Mouse (Mus musculus): ENCODE measurements around the gene Ccdc158.
A peak's percentile ranks its signal among the peaks of the same experiment; 100 is the strongest.

Ccdc158 gene

DNA sequence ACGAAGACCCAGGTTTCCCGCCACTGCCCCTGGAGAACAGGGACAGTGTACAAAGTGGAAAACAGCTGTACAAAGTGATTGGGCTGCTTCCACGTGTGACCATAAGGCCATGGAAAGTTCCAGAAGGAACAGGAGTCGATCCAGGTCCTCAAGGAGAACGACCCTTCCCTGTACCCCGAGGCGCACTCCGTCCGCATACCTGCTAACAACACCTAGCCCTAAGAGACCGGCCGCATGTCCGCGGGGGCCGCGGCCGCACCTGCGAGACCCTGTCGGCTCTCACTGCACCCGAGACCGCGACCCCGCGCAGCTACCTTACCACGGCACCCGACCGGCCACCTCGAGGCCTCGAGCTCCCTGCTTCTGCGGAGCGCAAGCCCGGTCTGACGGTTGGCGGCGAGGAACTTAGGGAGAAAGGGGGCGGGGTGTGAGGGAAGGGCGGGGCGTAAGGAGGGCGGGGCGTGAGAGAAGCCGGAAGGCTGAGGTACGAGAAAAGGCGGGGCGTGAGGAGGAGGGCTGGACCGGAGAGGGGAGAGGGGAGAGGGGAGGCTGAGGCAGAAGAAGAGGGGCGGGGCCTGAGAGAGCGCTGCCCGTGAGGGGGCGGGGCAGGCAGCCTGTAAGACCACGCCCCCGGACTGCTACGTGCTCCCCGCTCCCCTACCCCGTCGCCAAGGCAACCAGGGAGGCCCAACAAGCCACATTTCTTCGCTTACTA lies at the start of gene Ccdc158:
TSS of gene Ccdc158 (minus strand) at position 413 of the 715 bp plus-strand sequence.
- DNase-seq (ENCODE audit: low spot score in 2 of 2): peak; percentile 55 to 67

DNA sequence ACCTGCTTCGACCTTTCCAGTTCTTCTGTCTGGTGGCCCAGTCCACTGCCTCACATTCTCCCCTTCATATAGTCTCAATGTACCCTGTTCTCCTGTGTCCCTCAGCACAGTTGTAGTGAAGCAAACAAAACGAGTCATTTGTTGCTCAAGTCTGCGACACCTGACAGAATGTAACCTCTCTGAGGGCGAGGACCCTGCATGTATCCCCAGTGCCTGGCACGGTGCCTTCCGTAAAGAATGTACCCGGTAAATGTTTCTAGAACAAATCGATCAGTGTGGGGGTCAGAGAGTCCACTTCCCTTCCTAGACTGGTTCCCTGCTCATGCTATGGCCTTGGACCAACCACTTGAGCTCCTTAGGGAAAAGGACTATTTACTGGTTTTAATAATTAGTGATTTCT lies 46.5 kb upstream of the Ccdc158 start:
- DNase-seq (ENCODE audit: low spot score in 2 of 2): no peak

DNA sequence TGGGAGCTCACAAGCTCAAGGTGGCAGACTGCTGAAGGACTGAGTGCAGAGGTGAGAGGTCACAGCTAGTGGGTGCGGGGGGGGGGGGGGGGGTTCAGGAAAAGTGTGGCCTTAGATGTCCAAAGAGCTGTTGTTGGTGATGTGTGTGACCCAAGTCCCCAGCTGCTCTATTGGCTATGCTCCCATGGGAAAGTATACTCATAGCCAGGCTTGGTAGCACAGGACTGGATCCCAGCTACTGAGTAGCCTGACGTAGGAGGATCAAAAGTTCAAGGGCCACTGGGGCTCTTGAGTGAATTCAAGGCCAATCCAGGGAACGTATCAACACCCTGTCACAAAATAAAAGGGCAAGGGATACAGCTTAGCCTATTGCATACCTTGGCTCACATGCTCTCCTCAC lies 43.8 kb upstream of the Ccdc158 start:
- no peak for DNase-seq (ENCODE audit: low spot score in 2 of 2)

DNA sequence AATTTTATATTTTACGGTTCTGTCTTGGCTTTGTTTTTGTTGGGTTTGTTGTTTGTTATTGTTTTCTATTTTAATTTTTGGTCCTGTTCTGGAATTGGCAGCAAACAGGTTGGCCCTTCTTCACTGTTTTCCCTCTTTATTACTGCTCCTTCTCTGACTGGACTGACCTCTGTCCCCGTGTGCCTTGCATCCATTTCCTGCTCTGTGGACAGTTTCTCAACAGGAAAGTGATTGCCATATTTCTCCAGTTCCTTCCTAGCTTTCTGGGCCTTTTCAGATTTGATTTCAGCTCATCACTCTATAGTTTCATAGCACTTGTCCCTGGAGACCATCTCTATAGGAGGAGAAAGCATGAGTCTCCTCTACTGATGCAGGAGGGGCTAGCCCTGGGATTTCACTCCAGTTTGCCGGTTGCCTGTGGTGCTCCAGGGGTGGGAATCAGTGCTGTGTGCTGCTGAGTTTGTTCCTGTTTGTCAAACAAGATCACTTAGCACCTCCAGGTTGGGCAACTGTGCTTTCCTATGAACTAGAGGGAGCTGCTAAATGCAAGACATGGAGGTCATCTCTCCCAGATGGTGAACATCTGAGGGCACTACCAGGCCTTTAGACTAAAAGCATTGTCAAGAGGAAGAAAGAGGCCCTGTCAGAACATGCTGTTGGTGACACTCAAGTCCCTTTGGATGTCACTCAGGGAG lies 42.7 kb upstream of the Ccdc158 start:
- DNase-seq (ENCODE audit: low spot score in 2 of 2): no peak

DNA sequence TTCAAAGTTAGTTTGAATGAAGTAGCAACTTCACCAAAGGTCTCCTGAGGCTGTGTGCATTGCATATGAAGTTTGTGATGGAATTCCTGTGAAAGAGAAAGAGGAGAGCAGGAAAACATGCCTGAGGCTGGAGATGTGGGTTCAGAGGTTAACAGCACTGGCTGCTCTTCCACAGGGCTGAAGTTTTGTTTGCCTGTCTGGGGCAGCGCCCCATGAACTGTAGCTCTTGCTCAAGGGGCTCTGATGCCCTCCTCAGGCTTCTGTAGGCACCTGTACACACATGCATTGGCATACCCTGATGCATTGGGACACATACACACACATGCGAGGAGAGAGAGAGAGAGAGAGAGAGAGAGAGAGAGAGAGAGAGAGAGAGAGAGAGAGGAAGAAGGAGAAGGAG lies 40.8 kb upstream of the Ccdc158 start:
- no peak for DNase-seq (ENCODE audit: low spot score in 2 of 2)

DNA sequence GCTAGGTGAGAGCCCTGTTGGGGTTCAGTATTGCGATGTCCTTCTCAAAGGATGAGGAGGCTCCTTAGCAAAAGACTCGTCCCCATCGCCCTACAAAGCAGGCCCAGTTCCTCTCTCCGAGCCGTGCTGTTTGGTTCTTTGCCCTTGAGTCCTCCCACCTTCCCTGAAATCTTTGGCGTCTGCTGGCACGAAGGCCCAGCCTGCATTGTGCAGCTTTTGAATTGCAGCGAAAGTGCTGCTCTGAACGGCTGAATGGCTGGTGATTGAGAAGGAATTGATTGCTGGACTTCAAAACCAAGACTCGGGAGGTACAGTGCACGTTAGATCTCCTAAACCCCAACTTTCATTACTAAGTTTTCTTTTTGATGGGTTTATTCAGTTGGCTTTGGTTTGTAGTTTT lies 40.2 kb upstream of the Ccdc158 start:
- no peak for DNase-seq (ENCODE audit: low spot score in 2 of 2)

DNA sequence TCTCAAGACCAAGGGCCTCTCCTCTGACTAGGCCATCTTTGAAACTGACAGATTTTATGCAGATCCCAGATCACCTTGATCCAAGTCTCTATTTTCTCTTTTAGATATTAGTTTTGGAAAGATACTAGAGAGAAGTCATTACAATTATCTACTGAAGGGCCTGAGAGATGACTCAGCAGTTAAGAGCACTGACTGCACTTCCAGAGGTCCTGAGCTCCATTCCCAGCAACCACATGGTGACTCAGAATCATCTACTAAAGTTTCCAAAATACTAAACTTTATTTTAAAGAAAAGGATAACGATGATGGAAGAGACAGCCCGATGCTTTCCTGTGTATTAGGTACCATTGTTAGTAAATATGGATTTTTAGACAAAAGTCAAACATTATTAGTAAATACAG lies 39.8 kb upstream of the Ccdc158 start:
- DNase-seq (ENCODE audit: low spot score in 2 of 2): no peak

DNA sequence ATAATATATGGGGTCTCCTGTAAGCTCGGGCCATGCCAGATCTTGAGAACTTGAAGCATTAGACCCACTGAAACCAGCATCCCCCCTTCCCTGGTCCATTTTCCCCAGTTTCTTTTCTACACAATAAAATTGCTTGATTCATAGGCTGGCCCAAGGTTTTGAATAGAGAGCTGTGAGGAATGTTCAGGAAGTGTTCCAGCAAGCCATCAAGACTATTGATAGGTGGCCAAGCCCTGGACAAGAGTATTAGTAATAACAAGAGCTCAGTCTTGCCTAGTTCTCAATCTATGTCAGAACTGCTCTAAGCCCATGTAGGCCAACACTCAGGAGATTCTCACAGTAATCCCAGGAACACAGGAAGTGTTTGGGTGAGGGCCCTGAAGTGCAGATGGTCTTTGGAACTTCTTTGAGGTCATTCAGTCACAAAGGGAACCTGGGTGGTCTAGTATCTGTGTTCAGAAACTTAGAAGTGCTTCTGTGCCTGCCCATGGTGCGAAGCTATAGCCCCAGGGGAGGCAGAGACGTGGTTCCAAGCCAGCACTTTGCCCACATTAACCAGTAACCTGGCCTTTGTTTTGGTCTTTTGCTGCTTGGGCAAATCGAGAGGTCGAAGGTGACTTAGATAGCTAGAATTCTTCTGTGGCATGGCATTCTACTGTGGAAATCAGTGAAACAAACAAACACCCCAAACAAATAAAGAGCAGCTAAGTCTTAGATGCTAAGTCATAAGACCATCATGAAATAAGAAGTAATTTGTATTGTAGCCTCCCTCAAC lies 37.7 kb upstream of the Ccdc158 start:
- DNase-seq (ENCODE audit: low spot score in 2 of 2): no peak

DNA sequence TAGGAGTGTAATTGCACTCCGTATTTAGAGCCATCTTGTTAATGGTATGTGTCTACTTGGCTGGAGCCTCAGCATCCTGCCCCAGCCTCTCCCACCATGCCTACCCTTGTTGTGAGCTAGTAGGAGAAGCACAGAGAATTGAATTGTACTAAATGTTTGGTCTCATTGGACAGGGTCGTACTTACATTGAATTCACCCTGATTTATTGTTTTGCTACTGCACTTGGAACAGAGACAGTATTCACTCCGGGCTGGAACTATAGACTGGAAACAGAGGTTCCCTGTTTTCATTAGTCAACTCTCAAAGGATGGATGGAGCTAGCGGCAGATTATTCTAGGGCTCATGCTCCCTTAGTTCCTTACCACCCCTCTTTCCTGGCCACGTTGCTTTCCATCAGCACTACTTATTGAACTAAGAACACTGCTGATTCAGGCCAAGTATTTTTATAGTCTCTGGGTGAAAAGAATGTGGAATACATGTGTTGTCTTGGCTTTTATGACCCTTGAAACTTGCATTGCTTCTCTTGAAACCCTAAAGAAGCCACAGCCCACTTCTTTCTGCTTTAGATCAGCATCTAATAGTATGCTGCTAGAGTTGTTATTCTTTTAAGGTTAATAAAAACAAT lies 36.7 kb upstream of the Ccdc158 start:
- no peak for DNase-seq (ENCODE audit: low spot score in 2 of 2)

DNA sequence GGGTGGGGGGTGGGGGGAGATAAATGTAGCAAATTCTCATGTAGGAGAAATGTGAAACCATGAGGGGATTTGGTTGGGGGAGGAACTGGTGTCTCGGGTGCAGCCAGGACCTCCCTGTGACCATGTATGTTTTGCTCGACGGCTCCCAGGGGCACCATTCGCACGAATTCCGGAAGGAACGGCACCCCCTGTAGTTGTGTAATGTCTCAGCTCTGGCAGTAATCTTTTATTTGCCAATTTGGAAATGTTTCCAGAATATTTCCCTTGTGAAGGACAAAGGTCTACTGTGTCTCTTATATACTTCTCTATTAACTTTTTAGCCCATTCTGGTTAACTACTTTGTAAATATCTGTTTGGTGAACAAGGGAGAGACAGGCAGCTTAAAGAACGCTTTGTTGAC lies 35.7 kb upstream of the Ccdc158 start:
- no peak for DNase-seq (ENCODE audit: low spot score in 2 of 2)

DNA sequence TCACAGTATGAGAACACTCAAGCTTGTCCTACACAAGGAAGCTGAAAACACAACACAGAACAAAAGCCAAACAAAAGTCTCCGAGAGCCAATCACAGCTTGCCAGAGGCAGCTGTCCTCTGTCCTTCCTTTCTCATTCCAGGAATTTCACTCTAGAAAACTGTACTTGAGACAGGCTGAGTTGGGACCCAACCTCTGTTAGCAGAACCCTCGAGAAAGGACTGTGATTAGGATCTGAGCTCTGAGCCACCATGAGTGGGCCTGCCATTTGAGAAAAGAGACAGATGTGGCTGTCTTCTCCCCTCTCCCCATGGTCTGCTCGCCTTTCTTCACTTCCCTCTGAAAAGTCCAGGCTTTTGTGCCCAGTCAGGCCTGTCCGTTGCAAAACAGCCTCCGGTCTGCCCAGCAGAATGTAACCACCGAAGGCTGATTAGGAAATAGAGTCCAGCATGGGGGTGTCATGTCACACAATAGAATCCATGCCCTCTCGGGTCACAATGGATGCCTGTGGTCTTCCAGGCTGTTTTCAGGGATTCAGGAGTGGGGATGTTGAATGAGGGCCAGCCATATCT lies 32.9 kb upstream of the Ccdc158 start:
- DNase-seq (ENCODE audit: low spot score in 2 of 2): no peak

DNA sequence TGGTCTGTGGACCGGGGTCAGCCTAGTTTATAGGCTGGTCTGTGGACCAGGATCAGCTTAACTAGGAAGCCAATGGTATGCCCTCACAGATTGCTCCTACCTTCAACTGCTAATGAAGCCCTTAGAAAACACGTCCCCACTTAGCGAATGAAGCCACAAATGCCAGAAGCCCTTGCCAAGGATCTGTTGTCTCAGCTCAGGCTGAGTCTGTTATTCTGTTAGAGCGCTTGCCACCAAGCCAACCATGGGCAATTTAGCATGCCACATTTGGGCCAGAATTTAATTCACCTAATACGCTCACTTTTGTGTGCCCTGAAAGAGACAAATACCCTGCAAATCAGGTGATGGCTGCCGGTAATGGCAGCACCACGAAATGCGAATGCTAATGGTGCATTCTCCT lies 28.6 kb upstream of the Ccdc158 start:
- no peak for DNase-seq (ENCODE audit: low spot score in 2 of 2)

DNA sequence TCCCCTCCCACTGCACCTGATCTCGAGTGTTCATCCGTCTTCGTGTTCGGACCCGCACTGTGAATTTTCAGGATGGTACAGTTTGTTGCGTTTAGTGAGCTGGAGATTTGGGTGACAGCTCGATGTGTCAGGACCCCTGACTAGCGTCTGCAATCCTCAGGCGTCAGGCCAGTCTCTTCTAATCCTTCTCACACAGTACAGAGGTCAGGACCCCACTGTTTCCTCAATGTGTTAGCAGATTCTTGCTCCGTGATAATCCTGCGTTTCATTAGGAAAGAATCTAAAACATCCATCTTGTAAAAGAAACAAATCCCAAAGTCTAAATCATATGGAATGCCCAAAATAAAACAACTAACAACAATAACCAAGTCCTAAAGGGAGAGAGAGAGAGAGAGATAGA lies 26.7 kb upstream of the Ccdc158 start:
- no peak for DNase-seq (ENCODE audit: low spot score in 2 of 2)

DNA sequence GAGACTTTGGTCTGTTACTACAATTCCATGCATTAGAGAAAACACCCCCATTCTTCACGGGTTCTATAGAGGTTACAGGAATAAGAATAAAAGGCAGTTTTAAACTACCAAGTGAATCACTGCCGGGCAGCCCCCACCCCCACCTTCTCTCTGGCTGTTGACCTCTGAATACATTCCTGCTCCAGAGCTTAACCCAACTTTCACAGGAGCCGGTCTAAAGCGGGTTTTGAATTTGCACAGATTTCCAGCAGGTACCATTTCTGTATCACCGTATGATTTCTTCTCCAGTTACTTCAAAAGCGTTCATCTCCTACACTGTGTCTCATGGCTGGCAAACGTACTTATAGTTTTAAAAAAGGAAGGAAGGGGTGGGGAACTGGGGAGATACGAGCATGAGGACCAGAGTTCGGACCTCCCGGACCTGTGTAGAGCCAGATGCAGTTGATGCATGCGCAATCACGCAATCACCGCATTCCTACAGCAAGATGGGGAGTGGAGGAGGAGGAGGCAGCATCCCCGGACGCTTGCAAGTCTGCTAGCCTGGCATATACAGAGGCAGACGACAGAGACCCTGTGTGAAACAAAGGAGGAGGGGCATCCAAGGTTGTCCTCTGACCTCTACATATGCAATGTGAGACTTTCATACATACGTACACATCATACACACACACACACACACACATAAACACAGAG lies 23.9 kb upstream of the Ccdc158 start:
- no peak for DNase-seq (ENCODE audit: low spot score in 2 of 2)

DNA sequence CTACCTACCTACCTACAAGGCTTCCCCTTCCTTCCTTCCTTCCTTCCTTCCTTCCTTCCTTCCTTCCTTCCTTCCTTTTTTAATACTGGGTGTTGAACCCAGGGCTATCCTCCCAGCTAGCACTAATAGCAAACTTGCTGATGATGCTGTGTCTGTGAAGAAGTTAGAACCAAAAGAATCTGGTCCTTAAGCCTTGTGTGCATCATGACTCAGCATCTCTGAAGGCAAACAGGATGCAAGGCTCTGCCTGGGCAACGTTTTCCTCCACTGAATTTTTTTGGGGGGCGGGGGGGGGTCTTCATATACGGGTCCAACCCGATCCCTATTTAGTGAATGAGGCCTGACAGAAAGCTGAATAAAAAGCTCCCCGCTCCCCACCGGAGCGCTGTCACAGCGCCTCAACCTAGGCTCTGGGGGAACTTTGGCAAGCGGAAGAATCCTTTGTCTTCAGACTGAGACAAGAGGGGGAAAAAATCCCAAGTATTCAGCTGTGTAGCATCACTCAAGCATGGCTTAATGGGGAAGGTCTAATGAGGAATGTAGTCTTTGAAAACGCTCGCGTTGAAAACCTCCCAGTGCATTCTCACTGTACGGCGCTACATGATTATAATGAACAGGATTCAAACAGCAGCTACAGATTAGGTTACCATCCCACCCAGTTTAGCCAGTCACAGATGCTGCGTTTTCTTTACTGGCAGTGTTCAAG lies 23.2 kb upstream of the Ccdc158 start:
- DNase-seq (ENCODE audit: low spot score in 2 of 2): no peak

DNA sequence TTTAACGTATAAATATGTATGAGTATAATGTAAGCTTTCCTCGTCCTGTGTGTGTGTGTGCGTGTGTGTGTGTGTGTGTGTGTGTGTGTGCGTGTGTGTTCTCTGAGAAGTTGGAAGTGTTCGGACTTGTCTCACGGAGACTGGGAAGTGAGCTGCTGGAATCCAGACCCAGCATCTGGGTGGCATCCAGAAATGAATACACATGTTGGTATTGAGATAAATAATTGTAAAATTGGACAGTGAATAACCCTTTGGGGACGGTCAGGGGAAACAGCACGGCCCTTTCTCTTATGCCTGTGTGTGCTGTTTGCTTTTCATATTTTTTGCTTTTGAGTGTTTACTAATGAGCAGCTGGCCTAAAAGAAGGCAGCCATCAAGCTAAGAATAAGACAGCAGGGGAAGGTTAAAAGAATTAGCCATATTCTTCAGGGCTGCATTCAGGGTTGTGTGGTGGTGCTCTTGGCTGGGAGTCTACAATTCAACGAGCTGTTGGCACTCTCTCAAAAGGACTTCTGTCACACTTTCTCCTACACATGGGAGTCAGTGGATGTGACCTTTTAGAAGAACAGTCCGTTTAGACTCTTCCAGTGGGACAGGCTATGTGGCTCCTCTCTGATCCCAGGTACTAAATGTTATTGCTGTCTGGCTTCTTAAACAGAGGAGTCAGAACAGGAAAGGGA lies 19.4 kb upstream of the Ccdc158 start:
- DNase-seq (ENCODE audit: low spot score in 2 of 2): no peak

DNA sequence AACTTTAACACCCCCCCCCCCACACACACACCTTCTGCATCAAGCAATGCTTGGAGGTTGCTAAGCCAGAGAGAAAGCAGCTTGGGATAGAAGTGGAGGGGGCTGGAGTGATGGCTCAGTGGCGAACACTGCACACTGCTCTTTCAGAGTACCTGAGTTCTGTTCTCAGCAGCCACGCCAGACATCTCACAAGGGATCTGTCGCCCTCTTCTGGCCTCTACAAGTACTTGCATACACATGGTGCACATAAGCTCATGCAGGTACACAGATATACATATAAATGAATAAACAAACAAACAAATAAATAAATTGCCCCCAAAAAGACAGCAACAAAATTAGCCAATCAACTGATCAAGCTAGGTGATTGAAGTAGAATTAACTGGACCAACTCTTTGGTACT lies 18.7 kb upstream of the Ccdc158 start:
- DNase-seq (ENCODE audit: low spot score in 2 of 2): no peak

DNA sequence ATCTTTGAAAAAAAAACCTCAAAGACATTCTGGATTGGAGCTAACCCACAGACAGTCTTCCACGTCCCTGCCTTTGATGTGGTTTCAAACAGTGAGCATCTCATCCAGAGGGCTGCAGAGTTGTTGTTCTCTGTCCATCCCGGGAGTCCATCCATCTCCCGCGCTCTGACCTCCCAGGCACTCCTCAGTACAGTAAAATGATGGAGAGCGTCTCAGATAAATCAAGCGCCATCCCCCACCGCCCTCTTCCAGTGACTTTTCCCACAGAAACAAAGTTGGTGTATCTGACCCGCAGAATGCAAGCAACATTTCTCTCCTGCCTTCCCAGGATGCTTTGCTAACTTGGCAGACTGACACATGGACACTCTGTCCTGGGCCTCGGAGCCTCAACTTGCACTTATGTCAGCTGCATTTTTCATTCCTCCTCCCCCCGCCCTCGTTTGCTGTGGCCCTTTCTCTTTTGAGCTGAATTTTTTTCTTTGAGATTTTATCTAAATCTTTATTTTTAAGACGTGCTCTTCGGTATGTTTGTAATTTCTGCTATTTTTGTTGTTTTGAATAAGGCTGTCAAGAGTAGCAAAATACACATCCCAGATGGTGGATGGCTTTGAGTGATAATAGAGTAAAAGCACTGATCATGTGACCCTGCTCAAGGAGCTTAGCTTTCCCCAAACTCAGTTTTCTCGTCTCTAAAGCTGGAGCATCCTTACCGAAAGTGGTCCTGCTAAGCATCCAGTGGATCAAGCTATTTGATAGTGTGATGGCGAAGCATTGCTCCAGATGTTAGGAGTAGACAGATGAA lies 17.3 kb upstream of the Ccdc158 start:
- DNase-seq (ENCODE audit: low spot score in 2 of 2): no peak

DNA sequence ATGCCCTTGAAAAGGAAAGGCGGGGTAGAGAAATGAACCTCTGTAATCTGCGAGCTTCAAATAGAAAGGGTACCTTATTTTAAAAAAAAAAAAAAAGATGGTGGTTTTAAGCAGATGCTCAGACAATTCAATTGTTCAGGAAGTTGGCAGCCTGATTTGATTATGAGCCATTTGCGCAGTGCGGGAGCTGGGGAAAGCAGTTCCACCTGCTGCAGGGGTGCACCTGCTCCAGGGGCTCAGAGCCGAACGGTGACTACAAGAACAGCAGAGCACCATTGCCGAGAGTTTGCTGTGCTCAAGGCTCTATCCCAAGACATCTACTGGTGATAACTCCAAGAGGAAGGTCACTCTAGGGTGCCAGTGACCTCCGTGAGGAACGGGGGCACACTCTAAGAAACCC lies 13.5 kb upstream of the Ccdc158 start:
- DNase-seq (ENCODE audit: low spot score in 2 of 2): no peak

Measured in natural killer cell, adult 2 months (primary cell).